Mouse (Mus musculus) lung, embryonic 14.5 days (tissue): ENCODE measurements around the gene Celf2. TPM values are rescaled to one million over a fixed set of nuclear protein-coding genes. Genes with fewer than 3 reads are reported as not detected.

Experiments
- ATAC-seq: fragments of 200-750 bp; cut with Nextera tagmentation; 2 replicates; pipeline ENCODE4 v1.8.0; 2017; ENCODE audit warnings: mild to moderate bottlenecking, moderate TSS enrichment, moderate library complexity; ENCODE audit not compliant: insufficient read depth
- DNase-seq: peaks from one replicate; pipeline ENCODE4 v3.0.0-alpha.2; 2015
- H3K27ac ChIP-seq: fragments of 300-500 bp; sonication (generic); 2 replicates; pipeline ENCODE4 v1.5.1; 2014; ENCODE audit warnings: low read depth, mild to moderate bottlenecking, moderate library complexity
- H3K27me3 ChIP-seq: fragments of 300-500 bp; sonication (generic); 2 replicates; pipeline ENCODE4 v1.6.1; 2014; ENCODE audit warnings: low read length, control low read depth; ENCODE audit not compliant: insufficient read depth
- H3K36me3 ChIP-seq: fragments of 300-500 bp; sonication (generic); 2 replicates; pipeline ENCODE4 v1.6.1; 2014; ENCODE audit warnings: control low read depth; ENCODE audit not compliant: insufficient read depth
- H3K4me1 ChIP-seq: fragments of 300-500 bp; sonication (generic); 2 replicates; pipeline ENCODE4 v1.6.1; 2014; ENCODE audit warnings: antibody characterized with exemption, control low read depth; ENCODE audit not compliant: insufficient read depth
- H3K4me2 ChIP-seq: fragments of 300-500 bp; sonication (generic); 2 replicates; pipeline ENCODE4 v1.6.1; 2014; ENCODE audit warnings: mild to moderate bottlenecking
- H3K4me3 ChIP-seq: fragments of 300-500 bp; sonication (generic); 2 replicates; pipeline ENCODE4 v1.5.1; 2014; ENCODE audit warnings: low read depth, low read length
- H3K9ac ChIP-seq: fragments of 300-500 bp; sonication (generic); 2 replicates; pipeline ENCODE4 v1.6.1; 2014
- H3K9me3 ChIP-seq: fragments of 300-500 bp; sonication (generic); 2 replicates; pipeline ENCODE4 v1.6.1; 2016; ENCODE audit warnings: low read depth, low read length, control low read depth
- CTCF ChIP-seq: IDR thresholded peaks from 2 replicates; pipeline ENCODE4 v1.5.1; 2016; ENCODE audit warnings: antibody characterized with exemption, low read depth
- WGBS: fragments of 180-500 bp; shearing (Covaris S2); extraction: QIAGEN DNeasy Blood & Tissue Kit; methylation state at CpG from one replicate; pipeline ENCODE4 v1.1.7; 2014; 5-methylcytosine and 5-hydroxymethylcytosine counted together
- polyA plus RNA-seq: library from polyadenylated mRNA; unstranded; fragments of >200 nt; fragmentation: Nextera tagmentation; extraction: Ambion mirVana; gene quantifications from 2 replicates; pipeline ENCODE4 v1.2.1, GENCODE M21; 2014

The Celf2 gene
- polyA plus RNA-seq, 1 experiment from 2014 or later, result 92.3 TPM

DNA sequence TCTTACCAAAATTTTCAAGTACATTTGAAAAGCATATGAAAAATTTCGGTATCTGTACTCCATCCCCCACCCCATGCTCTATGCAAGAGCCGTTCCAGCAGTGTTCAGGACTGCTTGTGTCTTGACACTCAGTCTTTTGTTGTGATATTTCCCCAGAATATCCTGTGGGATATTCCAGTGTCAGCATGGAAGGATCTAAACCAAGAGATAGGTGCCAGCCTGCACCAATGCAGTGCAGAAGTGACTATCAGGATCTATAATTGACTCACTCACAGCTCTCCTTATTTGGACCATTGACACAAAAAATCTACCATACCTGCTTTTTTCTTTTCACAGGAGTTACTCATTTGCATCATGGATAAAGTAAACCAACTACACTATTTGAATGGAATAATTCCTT, 116.9 kb downstream of the Celf2 start:
- ATAC-seq (no peak), DNase-seq (no peak)
- H3K36me3 ChIP-seq, result no peaks in the 10 kb centered on the region
- no peak for TF ChIP-seq CTCF
- H3K9ac ChIP-seq, result no peak overlapping the region
- H3K4me3 ChIP-seq, result no peak overlapping the region
- WGBS, result 78% methylated on average over 2 of the region's 2 CpGs
- no peaks in the 10 kb centered on the region for H3K27me3 ChIP-seq
- H3K4me2 ChIP-seq, result no peak overlapping the region
- H3K9me3 ChIP-seq, result no peaks in the 10 kb centered on the region
- H3K27ac ChIP-seq, result no peak overlapping the region
- H3K4me1 ChIP-seq, result no peaks in the 10 kb centered on the region

DNA sequence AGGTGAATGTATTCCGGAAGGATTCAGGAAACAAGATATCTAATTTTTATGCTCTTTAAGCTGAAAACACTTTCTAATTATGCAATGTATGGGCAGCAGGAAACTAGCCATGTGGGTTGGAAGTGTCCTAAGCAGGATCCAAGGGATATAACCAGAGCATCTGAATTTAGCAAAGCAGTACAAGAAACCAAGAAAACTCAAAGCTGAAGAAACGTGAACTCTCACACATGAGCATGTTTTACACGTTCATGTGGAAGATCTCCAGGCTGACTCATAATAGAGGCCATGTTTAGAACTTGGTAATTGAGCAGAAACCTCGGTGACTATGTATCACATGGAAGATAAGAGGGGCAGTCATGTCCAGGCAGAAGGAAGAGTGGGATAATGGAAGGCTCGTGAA, 120.1 kb downstream of the Celf2 start:
- no peak overlapping the region for H3K4me2 ChIP-seq
- no peak overlapping the region for H3K4me3 ChIP-seq
- H3K9me3 ChIP-seq, result no peaks in the 10 kb centered on the region
- DNase-seq (no peak), ATAC-seq (no peak)
- no peaks in the 10 kb centered on the region for H3K27me3 ChIP-seq
- no peaks in the 10 kb centered on the region for H3K36me3 ChIP-seq
- H3K9ac ChIP-seq, result no peak overlapping the region
- H3K4me1 ChIP-seq, result no peaks in the 10 kb centered on the region
- H3K27ac ChIP-seq, result no peak overlapping the region
- no peak for TF ChIP-seq CTCF
- WGBS, result 60% methylated on average over 5 of the region's 5 CpGs

DNA sequence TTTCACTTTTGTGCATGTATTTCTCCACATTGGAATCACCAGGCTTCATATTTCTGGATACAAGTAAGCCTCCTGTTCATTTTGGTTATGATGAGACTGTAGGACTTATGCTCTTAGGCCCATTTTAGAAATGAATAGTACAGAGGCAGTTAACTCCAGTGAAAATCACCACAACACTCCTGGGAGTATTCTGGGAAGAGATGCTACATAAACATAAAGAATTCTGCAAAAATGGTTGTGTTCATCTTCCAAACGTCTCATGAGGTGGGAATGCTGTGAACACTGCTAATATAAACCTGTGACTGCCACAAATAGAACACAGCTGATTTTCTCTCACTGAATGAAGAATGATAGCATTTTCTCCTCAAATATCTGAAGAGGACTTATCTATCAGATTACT, 130.6 kb downstream of the Celf2 start:
- TF ChIP-seq CTCF, result no peak
- Histone ChIP-seq H3K4me3 (no peak overlapping the region), H3K9ac (no peak overlapping the region), H3K4me2 (no peak overlapping the region), H3K27ac (no peak overlapping the region), H3K9me3 (no peaks in the 10 kb centered on the region), H3K36me3 (no peaks in the 10 kb centered on the region), H3K27me3 (no peaks in the 10 kb centered on the region), H3K4me1 (no peaks in the 10 kb centered on the region)
- 23% methylated on average over 1 of the region's 1 CpGs for WGBS
- DNase-seq (no peak), ATAC-seq (no peak)

DNA sequence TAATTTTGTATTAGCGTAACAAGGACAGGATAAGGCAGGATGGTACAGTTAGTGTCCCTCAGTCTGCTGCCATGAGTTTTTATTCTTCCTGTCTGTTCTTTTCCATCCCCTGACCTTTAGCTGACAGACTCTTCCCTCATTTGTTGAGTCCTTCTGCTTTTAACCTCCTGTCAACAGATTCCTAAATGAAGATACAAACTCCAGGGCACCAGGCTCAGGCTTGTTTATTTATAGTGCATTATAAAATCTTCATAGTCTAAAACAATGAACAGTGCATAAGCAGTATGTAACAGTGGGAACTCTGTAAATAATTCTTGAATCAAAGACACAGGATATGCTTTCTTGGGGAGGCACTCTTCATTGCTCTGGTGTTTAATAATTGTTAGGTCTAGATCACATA, 131.5 kb downstream of the Celf2 start:
- H3K4me3 ChIP-seq, result no peak overlapping the region
- DNase-seq, result no peak

DNA sequence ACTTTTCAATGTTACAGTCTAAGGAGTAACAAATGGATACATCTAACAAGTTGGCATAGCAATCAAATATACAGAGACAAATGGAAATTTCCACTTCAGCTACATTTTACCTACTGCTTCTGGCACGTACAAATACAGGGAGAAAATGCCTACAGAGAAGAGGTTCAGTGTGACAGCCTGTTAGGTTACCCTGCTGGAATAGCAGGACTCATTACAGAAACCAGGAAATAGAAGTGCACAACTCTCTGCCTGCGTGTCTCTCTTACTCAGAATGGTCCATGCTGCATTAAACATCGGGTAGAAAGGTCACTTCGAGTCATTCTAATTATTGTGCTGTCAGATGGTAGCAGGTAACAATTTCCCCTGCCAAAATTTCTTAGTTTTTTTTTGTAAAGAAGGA, 141.6 kb downstream of the Celf2 start:
- DNase-seq, result no peak
- Histone ChIP-seq H3K4me3 (no peak overlapping the region), H3K4me2 (no peak overlapping the region), H3K4me1 (no peaks in the 10 kb centered on the region), H3K27ac (no peak overlapping the region), H3K9ac (no peak overlapping the region), H3K27me3 (no peaks in the 10 kb centered on the region), H3K36me3 (no peaks in the 10 kb centered on the region), H3K9me3 (no peaks in the 10 kb centered on the region)
- TF ChIP-seq CTCF, result no peak
- ATAC-seq, result no peak
- 81% methylated on average over 4 of the region's 4 CpGs for WGBS

More for the DNA sequence above, 131.5 kb downstream of the Celf2 start:
- no peak overlapping the region for H3K27ac ChIP-seq
- H3K36me3 ChIP-seq, result no peaks in the 10 kb centered on the region
- 88% methylated on average over 1 of the region's 1 CpGs for WGBS
- H3K9me3 ChIP-seq, result no peaks in the 10 kb centered on the region
- TF ChIP-seq CTCF, result no peak
- H3K4me2 ChIP-seq, result no peak overlapping the region
- H3K4me1 ChIP-seq, result no peaks in the 10 kb centered on the region
- no peaks in the 10 kb centered on the region for H3K27me3 ChIP-seq
- ATAC-seq, result no peak
- no peak overlapping the region for H3K9ac ChIP-seq

DNA sequence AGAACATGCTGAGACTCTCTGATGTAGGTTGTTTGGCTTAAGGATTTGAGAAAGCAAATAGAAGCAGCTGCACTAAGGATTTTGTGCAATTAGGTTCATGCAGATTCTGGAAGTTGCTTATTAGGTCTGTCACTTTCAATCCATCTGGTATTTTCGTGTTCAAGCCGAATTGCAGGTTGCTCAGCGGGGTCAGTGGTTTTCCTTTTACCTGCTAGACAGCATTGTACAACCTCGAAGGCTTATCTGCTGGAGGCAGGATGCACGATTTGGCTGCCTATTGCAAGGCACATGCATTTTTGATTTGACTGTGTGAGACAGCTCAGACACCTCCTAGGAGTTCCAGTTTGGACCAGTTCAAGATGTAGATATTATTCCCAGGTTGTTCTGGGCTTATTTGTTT, 149.8 kb downstream of the Celf2 start:
- H3K4me3 ChIP-seq, result no peak overlapping the region
- ATAC-seq, result no peak
- no peak overlapping the region for H3K4me2 ChIP-seq
- H3K27ac ChIP-seq, result no peak overlapping the region
- DNase-seq, result no peak
- H3K9ac ChIP-seq, result no peak overlapping the region
- H3K27me3 ChIP-seq, result no peaks in the 10 kb centered on the region
- WGBS, result 77% methylated on average over 5 of the region's 5 CpGs
- H3K4me1 ChIP-seq, result no peaks in the 10 kb centered on the region
- no peak for TF ChIP-seq CTCF
- no peaks in the 10 kb centered on the region for H3K36me3 ChIP-seq
- no peaks in the 10 kb centered on the region for H3K9me3 ChIP-seq

DNA sequence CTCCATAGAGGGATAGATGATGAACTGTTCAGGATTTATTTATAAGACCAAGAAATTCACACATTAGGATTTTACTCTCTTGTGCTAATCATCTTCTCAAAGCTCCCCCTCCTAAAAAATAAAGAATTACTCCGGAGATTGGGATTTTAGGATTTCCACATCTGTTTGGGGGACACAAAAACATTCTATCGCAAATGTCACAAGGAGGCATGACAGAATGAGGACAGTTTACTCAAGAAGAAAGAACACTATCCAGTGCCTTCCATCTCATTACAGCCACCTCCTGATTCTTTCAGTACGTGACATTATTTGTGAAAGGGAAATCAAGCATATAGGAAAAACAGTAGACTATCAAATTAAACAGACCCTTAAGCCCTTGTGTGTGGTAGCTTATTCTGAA, 150.5 kb downstream of the Celf2 start:
- H3K36me3 ChIP-seq, result no peaks in the 10 kb centered on the region
- no peak for TF ChIP-seq CTCF
- H3K4me3 ChIP-seq, result no peak overlapping the region
- H3K27me3 ChIP-seq, result no peaks in the 10 kb centered on the region
- H3K9me3 ChIP-seq, result no peaks in the 10 kb centered on the region
- DNase-seq, result no peak
- no peak overlapping the region for H3K27ac ChIP-seq
- H3K9ac ChIP-seq, result no peak overlapping the region
- no peaks in the 10 kb centered on the region for H3K4me1 ChIP-seq
- no peak overlapping the region for H3K4me2 ChIP-seq
- ATAC-seq, result no peak
- whole genome bisulfite sequencing, result 62% methylated on average over 3 of the region's 3 CpGs

DNA sequence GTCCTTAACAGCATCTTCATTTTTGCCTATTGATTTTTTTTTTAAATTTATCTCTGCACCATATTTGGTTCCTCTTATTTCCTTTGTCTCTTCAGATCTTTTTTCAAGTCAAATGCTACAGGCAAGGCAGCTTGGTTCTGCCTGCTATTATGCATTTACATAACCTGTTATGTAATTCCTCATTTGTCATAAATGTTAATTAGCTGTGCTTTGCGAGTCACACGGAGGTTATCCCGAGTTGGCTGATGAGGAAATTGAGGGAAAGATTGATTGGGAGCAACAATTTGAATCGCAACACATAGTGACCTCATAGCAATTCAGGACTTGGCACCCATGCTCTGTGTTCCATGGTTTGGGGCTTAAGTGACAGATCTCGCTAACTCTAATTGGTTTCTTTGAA, 158.1 kb downstream of the Celf2 start:
- H3K36me3 ChIP-seq, result no peaks in the 10 kb centered on the region
- H3K4me3 ChIP-seq, result no peak overlapping the region
- no peak for TF ChIP-seq CTCF
- no peaks in the 10 kb centered on the region for H3K4me1 ChIP-seq
- H3K4me2 ChIP-seq, result no peak overlapping the region
- H3K27me3 ChIP-seq, result no peaks in the 10 kb centered on the region
- ATAC-seq, result no peak
- WGBS, result 73% methylated on average over 5 of the region's 5 CpGs
- no peak overlapping the region for H3K9ac ChIP-seq
- DNase-seq, result no peak
- H3K9me3 ChIP-seq, result no peaks in the 10 kb centered on the region
- H3K27ac ChIP-seq, result no peak overlapping the region
